Mouse (Mus musculus) right cerebral cortex, postnatal 4 days (tissue): Measurements from ENCODE around the gene Folh1.
A peak's percentile ranks its signal among the peaks of the same experiment; 100 is the strongest.
"Not testable (repeated sequence)": the region's sequence is repeated elsewhere in the genome, so short reads cannot be mapped to it uniquely, and the experiment has no call there.

Experiments
- DNase-seq: peaks from one replicate; pipeline ENCODE4 v3.0.0-alpha.2; 2022

Folh1 gene

DNA sequence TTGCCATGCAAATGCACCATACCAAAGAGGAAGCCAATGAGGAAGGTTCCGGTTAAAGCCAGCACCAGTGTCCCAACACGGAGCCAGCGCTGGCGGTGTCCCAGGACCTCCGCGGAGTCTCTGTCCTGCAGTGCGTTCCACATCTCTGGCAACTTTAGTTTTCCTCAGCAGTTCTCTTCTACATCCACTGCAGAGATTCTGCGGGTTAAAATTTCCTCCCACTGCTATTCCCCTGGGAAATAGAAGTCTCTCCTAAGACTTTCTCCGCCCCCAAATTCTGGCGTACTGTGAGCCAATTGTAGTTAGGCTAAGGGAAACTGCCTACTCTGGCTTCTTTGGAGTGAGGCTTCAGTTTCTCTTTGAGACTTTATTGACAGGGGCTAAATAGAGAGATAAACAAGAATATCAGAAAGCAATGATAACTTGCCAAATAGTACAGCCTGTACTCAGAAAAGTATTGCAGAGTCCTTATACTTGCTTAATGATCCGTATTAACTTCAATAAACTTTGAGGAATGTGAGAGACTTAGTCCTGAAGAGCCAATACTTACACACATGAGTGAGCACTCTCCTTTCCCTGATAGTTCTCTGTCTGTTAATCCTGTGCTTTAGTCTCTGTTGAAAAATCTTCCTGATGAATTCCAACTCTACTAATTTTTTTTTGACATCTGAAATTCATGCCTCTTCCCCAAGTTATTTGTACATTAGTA, at the start of gene Folh1:
Folh1 (minus strand) TSS at position 327 of the 709 bp plus-strand sequence.
- peak; percentile 33 for DNase-seq

GRCm38 (mm10) chr7:86816466-86816865, 40.7 kb upstream of the Folh1 start:
- no peak for DNase-seq

GRCm38 (mm10) chr7:86815716-86816115, 40.0 kb upstream of the Folh1 start:
- DNase-seq = not testable (repeated sequence)

- not testable (repeated sequence) for DNase-seq
These were observed 39.5 kb upstream of the Folh1 start for GRCm38 (mm10) chr7:86815241-86815640.

- no peak for DNase-seq
These were observed 19.0 kb upstream of the Folh1 start, which contains the start of gene Vmn2r77 for GRCm38 (mm10) chr7:86794727-86795126. TSS of gene Vmn2r77 (plus strand) at chr7:86795027.

- DNase-seq = no peak
These were observed 4.1 kb downstream of the Folh1 start for GRCm38 (mm10) chr7:86771621-86772020.

- DNase-seq = no peak
These were observed 11.1 kb downstream of the Folh1 start for GRCm38 (mm10) chr7:86764628-86765027.

DNA sequence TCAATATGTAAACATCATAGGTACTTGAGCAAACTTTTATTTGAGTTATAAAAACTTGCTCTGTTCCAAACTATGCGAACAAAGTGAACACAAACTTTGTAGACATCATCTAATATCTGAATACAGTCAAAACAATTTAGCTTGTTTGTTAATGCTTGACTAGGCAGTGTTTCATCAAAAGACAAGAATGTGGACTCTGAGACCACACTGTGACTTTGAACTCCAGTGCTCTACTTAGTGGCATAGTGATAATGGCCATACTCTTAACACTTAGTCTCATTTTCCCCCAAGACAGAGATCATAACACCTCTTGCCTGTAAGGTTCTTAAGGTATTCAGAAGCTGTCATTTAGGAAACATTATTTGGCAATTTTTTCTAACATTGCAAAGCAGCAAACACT, 15.0 kb downstream of the Folh1 start:
- no peak for DNase-seq

DNA sequence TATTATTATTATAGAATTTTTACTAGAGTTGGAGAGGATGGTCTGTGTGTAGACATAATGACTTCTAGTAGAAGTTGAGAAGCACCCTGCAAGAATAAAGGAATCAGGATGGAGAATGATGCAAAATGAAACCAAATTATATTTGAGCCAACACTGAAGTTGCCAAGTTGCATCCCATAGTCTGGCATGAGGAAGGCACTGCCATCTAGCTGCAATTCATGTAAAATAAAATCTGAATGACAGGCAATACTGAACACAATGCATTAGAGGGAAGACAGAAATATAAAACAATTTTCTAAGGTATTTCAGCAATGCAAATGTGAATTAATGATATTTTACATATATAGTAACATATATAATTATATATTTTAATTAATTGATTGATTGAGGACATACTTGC, 50.7 kb downstream of the Folh1 start:
- DNase-seq = no peak

- no peak for DNase-seq
These were observed 87.7 kb downstream of the Folh1 start, which contains the start of gene Olfr292 for GRCm38 (mm10) chr7:86688030-86688429. TSS of gene Olfr292 (plus strand) at chr7:86688330.
